Mouse (Mus musculus): Measurements from ENCODE around the gene Midn.

- TF ChIP-seq CTCF (IDR thresholded peaks at IDR 0.05; ENCODE audit: extremely low read depth, insufficient read depth, insufficient read length, insufficient replicate concordance) = no peak
- no peak for TF ChIP-seq POLR2A (IDR thresholded peaks at IDR 0.05; ENCODE audit: low read depth, low read length)
These were observed 45.0 kb upstream of the Midn start for GRCm38 (mm10) chr10:80103032-80103431.

Measured in spleen, adult 2 months (tissue).